Mouse (Mus musculus): ENCODE results near the gene Cabcoco1.

DNA sequence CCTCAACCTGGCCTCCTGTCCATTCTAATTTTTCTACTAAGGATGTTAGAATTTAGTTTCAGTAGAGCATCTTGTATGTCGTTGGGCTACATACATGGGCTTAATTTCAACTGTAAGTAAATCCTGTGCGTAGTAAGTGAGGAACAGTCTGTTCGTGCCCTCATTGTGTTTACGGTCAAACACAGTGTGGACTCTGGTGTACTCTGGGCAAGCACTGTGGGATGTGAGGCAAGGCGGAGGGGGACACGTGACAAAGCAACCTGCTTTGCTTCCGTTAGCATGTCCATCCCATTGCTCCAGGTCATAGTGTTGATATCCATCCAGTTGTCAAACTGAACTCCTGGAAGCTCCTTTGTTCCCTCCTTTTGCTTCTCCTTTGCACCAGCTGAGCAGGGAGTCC, 84.7 kb downstream of the Cabcoco1 start:
- no peak for TF ChIP-seq HCFC1 (IDR thresholded peaks at IDR 0.05; ENCODE audit: borderline replicate concordance, insufficient read depth, low read length)
- TF ChIP-seq ZNF384 (IDR thresholded peaks at IDR 0.05; ENCODE audit: low read depth, low read length), result no peak
- no peak for TF ChIP-seq ZC3H11A (IDR thresholded peaks at IDR 0.05; ENCODE audit: borderline replicate concordance, low read depth, low read length)
- no peak for TF ChIP-seq CHD2 (IDR thresholded peaks at IDR 0.05; ENCODE audit: low read depth, low read length)
